Comparison of ENCODE assay signal across 9 mouse cellular contexts in genomic region chr9:100548313-100548712, GRCm38 (mm10). TPM values are rescaled to one million over a fixed set of nuclear protein-coding genes. Genes with fewer than 3 reads are reported as not detected.
A peak's percentile ranks its signal among the peaks of the same experiment; 100 is the strongest.
DNase-seq lines count a peak whose midpoint lies in the region; ATAC-seq lines count a peak whose summit lies in the region.
"Had no signal": no experiment of that assay in that cellular context is flagged by ENCODE, and none has a peak within 500 bp of the region (broad histone marks: within the 10 kb centered on the region; RNA-seq: fewer than 3 reads in every experiment).

No protein-coding gene starts in this region.

- no peak overlapping the region for H3K27ac ChIP-seq in heart, embryonic 11.5 days (ENCODE audit: low read depth, low read length)
- no peak overlapping the region for H3K27ac ChIP-seq in heart, embryonic 10.5 days

- H3K36me3 ChIP-seq in heart, embryonic 11.5 days (ENCODE audit: control insufficient read depth, insufficient read depth, low read length) = peaks cover 3% of the 10 kb centered on the region; the same call in 1 of the 2 replicates
- peaks cover 22% of the 10 kb centered on the region for H3K36me3 ChIP-seq in heart, embryonic 10.5 days

- H3K9ac ChIP-seq in heart, embryonic 11.5 days (ENCODE audit: low read depth, low read length) = no peak overlapping the region

- H3K27me3 ChIP-seq in heart, embryonic 11.5 days (ENCODE audit: control insufficient read depth, insufficient read depth, low read length) = no peaks in the 10 kb centered on the region
- no peaks in the 10 kb centered on the region for H3K27me3 ChIP-seq in heart, embryonic 10.5 days (ENCODE audit: insufficient read depth, poor library complexity, severe bottlenecking)

- H3K4me2 ChIP-seq in heart, embryonic 11.5 days = no peak overlapping the region

- H3K9me3 ChIP-seq in heart, embryonic 11.5 days (replicated peaks; ENCODE audit: control insufficient read depth, low read length) = peaks cover 9% of the 10 kb centered on the region
- peaks cover 5% of the 10 kb centered on the region; the same call in 1 of the 2 replicates for H3K9me3 ChIP-seq in heart, embryonic 10.5 days

- 87% methylated on average over 2 of the region's 2 CpGs for WGBS in heart, embryonic 11.5 days (ENCODE audit: insufficient replicate concordance)
- 92% methylated on average over 2 of the region's 2 CpGs for WGBS in heart, embryonic 10.5 days

- H3K4me3 ChIP-seq in heart, embryonic 11.5 days (ENCODE audit: low read depth, low read length) = no peak overlapping the region
- H3K4me3 ChIP-seq in heart, embryonic 10.5 days = no peak overlapping the region

- H3K4me1 ChIP-seq in heart, embryonic 11.5 days (ENCODE audit: control insufficient read depth, insufficient read depth, low read length) = peaks cover 9% of the 10 kb centered on the region; the same call in 1 of the 2 replicates
- peaks cover 6% of the 10 kb centered on the region for H3K4me1 ChIP-seq in heart, embryonic 10.5 days

- DNase-seq in kidney, postnatal 4 days = peak; percentile 8 to 17
- DNase-seq in kidney, adult 8-10 months = no peak
- DNase-seq in ES-CJ7 (ENCODE audit: low read depth, low spot score) (peak; percentile 75), ZHBTc4 (ENCODE audit: low read depth, low spot score) (peak; percentile 71)
- DNase-seq in spleen, adult 12 weeks (ENCODE audit: low spot score) = peak; percentile 20
- no peak for DNase-seq in heart, embryonic 10.5 days (ENCODE audit: low spot score)
- DNase-seq: cerebellum, adult 11 months had no signal

- ATAC-seq in megakaryocyte progenitor cell, adult 5-6 weeks (replicated peaks; ENCODE audit: poor library complexity) = no peak
- ATAC-seq in heart, embryonic 11.5 days (replicated peaks; ENCODE audit: insufficient number of reproducible peaks, low FRiP score, low TSS enrichment) = no peak

RNA-seq across cellular contexts. Expression of gene Nck1, which starts 2.4 kb away (rescaled TPM):
- 46.4 and 46.7 TPM in 2 replicates for total RNA-seq in megakaryocyte progenitor cell, adult 5-6 weeks (2015)
- total RNA-seq in megakaryocyte progenitor cell, adult 5-6 weeks (2017) = 54.4 and 56.5 TPM in 2 replicates
- polyA plus RNA-seq in heart, embryonic 11.5 days (2014; fragmentation: Nextera tagmentation; extraction: Ambion mirVana) = 62.7 and 65.7 TPM in 2 replicates
- 50.3 and 61.2 TPM in 2 replicates for polyA plus RNA-seq in heart, embryonic 10.5 days (2016; fragmentation: Nextera tagmentation; extraction: Ambion mirVana)

RNA-seq across cellular contexts. Expression of gene Slc35g2, which starts 22.6 kb away (rescaled TPM):
- 0.32 TPM in 1 of 2 replicates, not detected in the other for total RNA-seq in megakaryocyte progenitor cell, adult 5-6 weeks (2015)
- not detected in 2 replicates for total RNA-seq in megakaryocyte progenitor cell, adult 5-6 weeks (2017)
- polyA plus RNA-seq in heart, embryonic 11.5 days (2014; fragmentation: Nextera tagmentation; extraction: Ambion mirVana) = 10.1 and 11.5 TPM in 2 replicates
- 9.0 and 11.0 TPM in 2 replicates for polyA plus RNA-seq in heart, embryonic 10.5 days (2016; fragmentation: Nextera tagmentation; extraction: Ambion mirVana)

RNA-seq across cellular contexts. Expression of gene Stag1, which starts 49.3 kb away (rescaled TPM):
- total RNA-seq in megakaryocyte progenitor cell, adult 5-6 weeks (2015) = 79.6 and 82.5 TPM in 2 replicates
- total RNA-seq in megakaryocyte progenitor cell, adult 5-6 weeks (2017) = 77.6 and 99.3 TPM in 2 replicates
- 29.7 and 35.6 TPM in 2 replicates for polyA plus RNA-seq in heart, embryonic 11.5 days (2014; fragmentation: Nextera tagmentation; extraction: Ambion mirVana)
- polyA plus RNA-seq in heart, embryonic 10.5 days (2016; fragmentation: Nextera tagmentation; extraction: Ambion mirVana) = 34.4 and 38.1 TPM in 2 replicates

Comparison
In these comparisons a context has a peak if more than half of its experiments do, and no peak if none do; other contexts are left out.
1. DNase-seq: peak in kidney, postnatal 4 days (2 of 2), ES-CJ7 (single experiment), ZHBTc4 (single experiment) and spleen, adult 12 weeks (single experiment); none in kidney, adult 8-10 months (0 of 2) and heart, embryonic 10.5 days (single experiment).